9 mouse cellular contexts compared by ENCODE assay signal in the genomic region with DNA sequence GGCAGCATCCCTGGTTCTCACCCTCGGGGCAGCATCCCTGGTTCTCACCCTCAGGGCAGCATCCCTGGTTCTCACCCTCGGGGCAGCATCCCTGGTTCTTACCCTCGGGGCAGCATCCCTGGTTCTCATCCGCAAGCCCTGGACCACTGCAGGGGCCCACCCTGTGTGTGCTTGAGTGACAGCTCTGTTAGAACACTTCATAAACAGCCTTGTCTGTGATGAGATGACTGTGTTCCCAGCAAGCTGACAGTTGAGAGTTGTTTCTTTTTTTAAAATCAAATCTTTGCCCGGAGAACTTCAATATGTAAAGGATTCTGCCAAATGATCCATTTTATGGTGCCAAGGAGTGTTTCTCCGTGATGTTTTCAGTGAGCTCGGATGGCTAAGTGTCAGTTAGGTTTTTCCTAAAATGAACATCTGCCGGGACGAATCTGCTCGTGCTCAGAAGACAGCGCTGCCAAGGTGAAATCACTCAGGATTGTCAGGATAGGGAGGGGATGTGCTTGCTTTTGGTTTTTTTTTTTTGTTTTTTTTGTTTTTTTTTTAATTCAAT. TPM values are rescaled to one million over a fixed set of nuclear protein-coding genes. Genes with fewer than 3 reads are reported as not detected.
DNase-seq lines count a peak whose midpoint lies in the region; ATAC-seq and TF ChIP-seq lines count a peak whose summit lies in the region.
"Had no signal": no experiment of that assay in that cellular context is flagged by ENCODE, and none has a peak within 500 bp of the region (broad histone marks: within the 10 kb centered on the region; RNA-seq: fewer than 3 reads in every experiment).

No protein-coding gene starts in this region.

- H3K9ac ChIP-seq in heart, embryonic 14.5 days (ENCODE audit: low read length) = no peak overlapping the region
- no peak overlapping the region for H3K9ac ChIP-seq in lung, postnatal 0 days (replicated peaks; ENCODE audit: low read depth)
- H3K9ac ChIP-seq in embryonic facial prominence, embryonic 15.5 days = no peak overlapping the region
- H3K9ac ChIP-seq in liver, postnatal 0 days (replicated peaks) = no peak overlapping the region

- peak overlapping the region; percentile 96 to 98 for H3K27ac ChIP-seq in heart, embryonic 14.5 days (replicated peaks in 1 of 2; ENCODE audit: control insufficient read depth in 1 of 2, insufficient read depth in 1 of 2, low read depth in 2 of 2, low read length in 2 of 2)
- peak overlapping the region; percentile 73; the same call in 1 of the 2 replicates for H3K27ac ChIP-seq in lung, postnatal 0 days (ENCODE audit: low read length)
- H3K27ac ChIP-seq in embryonic facial prominence, embryonic 15.5 days (replicated peaks) = peak overlapping the region; percentile 81; the same call in 1 of the 2 replicates
- peak overlapping the region; percentile 54; the same call in 1 of the 2 replicates for H3K27ac ChIP-seq in macrophage
- H3K27ac ChIP-seq in liver, postnatal 0 days (ENCODE audit: low read depth) = no peak overlapping the region

- peaks cover 4% of the 10 kb centered on the region; the same call in 1 of the 2 replicates for H3K36me3 ChIP-seq in heart, embryonic 14.5 days (ENCODE audit: control insufficient read depth, insufficient read depth, low read length)
- peaks cover 4% of the 10 kb centered on the region; the same call in 1 of the 2 replicates for H3K36me3 ChIP-seq in lung, postnatal 0 days (ENCODE audit: insufficient read depth, low read length)
- peaks cover 12% of the 10 kb centered on the region; the same call in 1 of the 2 replicates for H3K36me3 ChIP-seq in embryonic facial prominence, embryonic 15.5 days
- no peaks in the 10 kb centered on the region for H3K36me3 ChIP-seq in macrophage (ENCODE audit: inconsistent target)
- H3K36me3 ChIP-seq in liver, postnatal 0 days (replicated peaks; ENCODE audit: insufficient read depth, low read length) = no peaks in the 10 kb centered on the region; the same call in 1 of the 2 replicates

- WGBS in heart, embryonic 14.5 days = 42% methylated on average over 11 of the region's 11 CpGs
- 46% methylated on average over 11 of the region's 11 CpGs for WGBS in lung, postnatal 0 days
- WGBS in embryonic facial prominence, embryonic 15.5 days = 45% methylated on average over 11 of the region's 11 CpGs
- WGBS in macrophage (ENCODE audit: missing documents) = 96% methylated on average over 7 of the region's 11 CpGs
- 80% methylated on average over 11 of the region's 11 CpGs for WGBS in liver, postnatal 0 days (ENCODE audit: insufficient replicate concordance)

- no peak for ATAC-seq in heart, embryonic 14.5 days (ENCODE audit: insufficient number of reproducible peaks, insufficient read depth, low FRiP score, low read depth)
- ATAC-seq in lung, postnatal 0 days = no peak
- ATAC-seq in embryonic facial prominence, embryonic 15.5 days (ENCODE audit: insufficient number of reproducible peaks, low FRiP score, low TSS enrichment, low read depth) = no peak
- no peak for ATAC-seq in liver, postnatal 0 days

- H3K4me2 ChIP-seq in heart, embryonic 14.5 days (ENCODE audit: low read length) = peak overlapping the region; percentile 52; the same call in 1 of the 2 replicates
- H3K4me2 ChIP-seq in lung, postnatal 0 days (replicated peaks; ENCODE audit: low read depth, low read length) = no peak overlapping the region
- H3K4me2 ChIP-seq in embryonic facial prominence, embryonic 15.5 days (replicated peaks) = no peak overlapping the region
- no peak overlapping the region for H3K4me2 ChIP-seq in liver, postnatal 0 days (ENCODE audit: low read depth, low read length)

- no peaks in the 10 kb centered on the region for H3K27me3 ChIP-seq in heart, embryonic 14.5 days (ENCODE audit: control insufficient read depth, insufficient read depth, low read length)
- H3K27me3 ChIP-seq in lung, postnatal 0 days (replicated peaks; ENCODE audit: insufficient read depth, low read length) = no peaks in the 10 kb centered on the region
- no peaks in the 10 kb centered on the region for H3K27me3 ChIP-seq in embryonic facial prominence, embryonic 15.5 days
- no peaks in the 10 kb centered on the region for H3K27me3 ChIP-seq in liver, postnatal 0 days (ENCODE audit: insufficient read depth, low read length)
- H3K27me3 ChIP-seq: CH12.LX had no signal

- H3K4me1 ChIP-seq in heart, embryonic 14.5 days (ENCODE audit: control insufficient read depth in 2 of 2, insufficient read depth in 2 of 2, low read length in 2 of 2) = peaks cover 73 to 92% of the 10 kb centered on the region in 2 experiments
- peaks cover 9% of the 10 kb centered on the region; the same call in 1 of the 2 replicates for H3K4me1 ChIP-seq in lung, postnatal 0 days (ENCODE audit: insufficient read depth, low read depth, low read length)
- peaks cover 49% of the 10 kb centered on the region for H3K4me1 ChIP-seq in embryonic facial prominence, embryonic 15.5 days
- no peaks in the 10 kb centered on the region for H3K4me1 ChIP-seq in liver, postnatal 0 days (ENCODE audit: insufficient read depth)

- H3K79me2 ChIP-seq in macrophage (ENCODE audit: inconsistent target) = no peaks in the 10 kb centered on the region

- H3K4me3 ChIP-seq in heart, embryonic 14.5 days (ENCODE audit: control insufficient read depth in 1 of 2, insufficient read depth in 1 of 2, low read depth in 1 of 2, low read length in 2 of 2) = no peak overlapping the region
- no peak overlapping the region for H3K4me3 ChIP-seq in lung, postnatal 0 days (ENCODE audit: low read depth, low read length)
- H3K4me3 ChIP-seq in embryonic facial prominence, embryonic 15.5 days (replicated peaks) = no peak overlapping the region
- no peak overlapping the region for H3K4me3 ChIP-seq in macrophage (ENCODE audit: inconsistent target)
- H3K4me3 ChIP-seq in liver, postnatal 0 days (ENCODE audit: low read depth, low read length) = no peak overlapping the region

- H3K9me3 ChIP-seq in heart, embryonic 14.5 days (ENCODE audit: control insufficient read depth, low read length) = no peaks in the 10 kb centered on the region
- no peaks in the 10 kb centered on the region for H3K9me3 ChIP-seq in lung, postnatal 0 days (ENCODE audit: low read length)
- no peaks in the 10 kb centered on the region for H3K9me3 ChIP-seq in embryonic facial prominence, embryonic 15.5 days (replicated peaks)
- no peaks in the 10 kb centered on the region for H3K9me3 ChIP-seq in liver, postnatal 0 days (ENCODE audit: low read length)

- no peak for TF ChIP-seq EP300 in lung, postnatal 0 days (IDR thresholded peaks at IDR 0.05)
- no peak for TF ChIP-seq EP300 in liver, postnatal 0 days (IDR thresholded peaks at IDR 0.05; ENCODE audit: low read depth)

- no peak for DNase-seq in heart, adult 18-20 months
- no peak for DNase-seq in lung, postnatal 0 days (ENCODE audit: low spot score)
- no peak for DNase-seq in lung, postnatal 14 days
- no peak for DNase-seq in liver, postnatal 0 days
- DNase-seq: cerebellum, postnatal 10 days had no signal

- TF ChIP-seq CTCF in lung, postnatal 0 days (IDR thresholded peaks at IDR 0.05) = no peak
- no peak for TF ChIP-seq CTCF in liver, postnatal 0 days (IDR thresholded peaks at IDR 0.05; ENCODE audit: low read depth)

RNA-seq across cellular contexts. Expression of gene Wdsub1, which starts 54.2 kb away (rescaled TPM):
- 52.4 and 55.8 TPM in 2 replicates for polyA plus RNA-seq in heart, embryonic 14.5 days (2014; fragmentation: Nextera tagmentation; extraction: Ambion mirVana)
- 10 to 100 TPM; 18.6 to 19.2 TPM for total RNA-seq in heart, adult 18-20 months (2021)
- polyA plus RNA-seq in lung, postnatal 0 days (2015; fragmentation: Nextera tagmentation; extraction: Ambion mirVana) = 42.3 and 44.6 TPM in 2 replicates
- polyA plus RNA-seq in embryonic facial prominence, embryonic 15.5 days (2015; fragmentation: Nextera tagmentation; extraction: Ambion mirVana) = 42.3 and 49.6 TPM in 2 replicates
- 10 to 100 TPM; 14.6 to 56.4 (median 27.5) TPM for total RNA-seq in macrophage (2018; cell fraction: chromatin; rRNA removed)
- total RNA-seq in macrophage (2018; cell fraction: cytosol; rRNA removed) = 10 to 100 TPM; 12.8 to 24.5 (median 18.9) TPM
- total RNA-seq in macrophage (2018; cell fraction: nucleus; rRNA removed) = 10 to 100 TPM; 14.8 to 48.9 (median 23.0) TPM
- 14.7 to 19.6 TPM (median 15.9 TPM) in 3 replicates for polyA plus RNA-seq in macrophage (2018)
- 7.6 and 8.3 TPM in 2 replicates for polyA plus RNA-seq in liver, postnatal 0 days (2015; fragmentation: Nextera tagmentation; extraction: Ambion mirVana)
